Mouse (Mus musculus): Measurements from ENCODE around the gene Tor1aip1.

Tor1aip1 gene

DNA sequence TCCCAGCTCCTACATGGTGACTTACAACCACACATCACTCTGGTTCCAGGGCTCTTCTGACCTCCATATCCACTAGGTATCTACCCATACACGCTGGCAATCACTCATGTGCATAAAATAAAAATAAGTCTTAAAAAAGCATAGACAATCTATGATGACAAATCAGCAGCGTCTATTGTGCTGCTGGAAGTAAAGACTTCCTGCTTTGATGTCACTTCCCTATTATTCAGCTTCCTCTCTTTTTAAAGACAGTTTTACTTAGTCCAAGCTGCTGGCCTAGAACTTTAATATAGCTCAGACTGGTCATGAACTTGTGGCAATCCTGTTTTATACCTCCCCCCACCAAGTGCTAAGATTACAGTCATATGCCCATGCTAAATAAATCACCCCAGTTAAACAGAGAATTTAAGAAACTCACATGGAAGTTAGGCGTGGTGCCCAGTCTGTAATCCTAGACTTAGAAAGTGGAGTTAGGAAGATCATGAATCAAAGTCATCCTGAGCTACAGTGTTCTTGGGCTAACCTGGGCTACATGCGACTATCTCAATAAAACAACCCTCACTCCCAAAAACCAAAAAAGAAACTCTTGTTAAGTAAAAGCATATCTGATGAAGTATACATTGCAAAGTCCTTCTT is 7.8 kb downstream of the Tor1aip1 start:
- no peak for DNase-seq

GRCm38 (mm10) chr1:156027849-156028248 is 8.4 kb downstream of the Tor1aip1 start:
- DNase-seq = no peak

GRCm38 (mm10) chr1:156024831-156025503 is 11.3 kb downstream of the Tor1aip1 start:
- DNase-seq = no peak

GRCm38 (mm10) chr1:156020402-156020801 is 15.9 kb downstream of the Tor1aip1 start:
- DNase-seq = no peak

GRCm38 (mm10) chr1:156019800-156020199 is 16.5 kb downstream of the Tor1aip1 start:
- no peak for DNase-seq

DNA sequence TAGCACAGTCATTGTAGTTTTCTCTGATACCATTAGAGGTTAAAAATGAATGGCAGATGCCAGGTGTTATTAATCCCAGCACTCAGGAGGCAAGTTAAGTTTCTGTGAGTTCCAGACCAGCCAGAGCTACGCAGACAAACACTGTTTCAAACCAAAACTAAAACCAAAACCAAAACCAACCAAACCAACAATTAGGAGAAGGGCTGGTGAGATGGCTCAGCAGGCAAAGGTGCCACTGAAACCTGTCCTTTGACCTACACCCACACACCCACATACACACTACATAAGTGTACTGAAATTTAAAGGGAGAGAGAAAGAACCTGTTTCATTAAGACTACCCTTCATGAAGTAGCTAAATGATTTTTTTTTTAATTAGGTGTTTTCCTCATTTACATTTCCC is 27.3 kb downstream of the Tor1aip1 start:
- DNase-seq = no peak

- DNase-seq = no peak
Measured at GRCm38 (mm10) chr1:156005906-156006305, 30.4 kb downstream of the Tor1aip1 start.

GRCm38 (mm10) chr1:156003201-156003935 is 32.9 kb downstream of the Tor1aip1 start:
- no peak for DNase-seq

GRCm38 (mm10) chr1:156002366-156002765 is 33.9 kb downstream of the Tor1aip1 start:
- no peak for DNase-seq

GRCm38 (mm10) chr1:155995612-155996011 is 40.7 kb downstream of the Tor1aip1 start:
- DNase-seq = no peak

GRCm38 (mm10) chr1:155994524-155994923 is 41.8 kb downstream of the Tor1aip1 start:
- no peak for DNase-seq

GRCm38 (mm10) chr1:155990391-155990790 is 45.9 kb downstream of the Tor1aip1 start:
- DNase-seq = no peak

- DNase-seq = no peak
Measured at GRCm38 (mm10) chr1:155989387-155989786, 46.9 kb downstream of the Tor1aip1 start.

DNA sequence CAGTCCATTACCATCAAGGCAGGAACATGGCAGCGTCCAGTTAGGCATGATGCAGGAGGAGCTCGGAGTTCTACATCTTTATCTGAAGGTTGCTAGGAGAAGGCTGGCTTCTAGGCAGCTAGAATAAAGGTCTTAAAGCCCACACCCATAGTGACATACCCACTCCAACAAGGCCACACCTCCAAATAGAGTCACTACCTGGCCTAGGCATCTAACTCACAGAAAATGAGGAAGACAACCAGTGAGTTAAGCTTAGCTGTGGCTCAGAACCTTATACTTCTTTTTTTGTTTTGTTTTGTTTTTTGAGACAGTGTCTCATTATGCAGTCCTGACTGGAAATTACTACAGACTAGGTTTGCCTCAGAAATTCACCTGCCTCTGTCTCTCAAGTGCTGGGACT is 48.7 kb downstream of the Tor1aip1 start:
- no peak for DNase-seq

DNA sequence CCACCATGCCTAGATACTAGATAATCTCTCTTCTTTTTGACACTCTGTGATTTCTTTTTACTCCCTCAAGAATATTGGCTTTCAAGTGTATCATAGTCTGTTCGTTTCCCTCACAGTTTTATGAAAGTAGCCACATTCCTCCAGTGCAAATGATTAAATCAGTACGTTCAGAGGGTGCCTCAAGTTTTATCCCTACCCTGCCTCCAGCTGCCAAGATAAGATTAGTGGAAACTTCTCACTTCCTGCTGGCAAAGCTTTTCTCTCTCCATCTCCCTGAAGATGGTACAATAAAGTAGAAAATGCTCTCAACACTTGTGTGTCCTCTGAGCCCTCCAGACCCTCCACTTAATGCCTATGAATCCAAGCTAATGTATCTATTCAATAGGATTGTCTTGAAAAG is 61.3 kb downstream of the Tor1aip1 start:
- no peak for DNase-seq

- peak; percentile 5 for DNase-seq
Measured at GRCm38 (mm10) chr1:155973719-155974379, 62.4 kb downstream of the Tor1aip1 start.

DNA sequence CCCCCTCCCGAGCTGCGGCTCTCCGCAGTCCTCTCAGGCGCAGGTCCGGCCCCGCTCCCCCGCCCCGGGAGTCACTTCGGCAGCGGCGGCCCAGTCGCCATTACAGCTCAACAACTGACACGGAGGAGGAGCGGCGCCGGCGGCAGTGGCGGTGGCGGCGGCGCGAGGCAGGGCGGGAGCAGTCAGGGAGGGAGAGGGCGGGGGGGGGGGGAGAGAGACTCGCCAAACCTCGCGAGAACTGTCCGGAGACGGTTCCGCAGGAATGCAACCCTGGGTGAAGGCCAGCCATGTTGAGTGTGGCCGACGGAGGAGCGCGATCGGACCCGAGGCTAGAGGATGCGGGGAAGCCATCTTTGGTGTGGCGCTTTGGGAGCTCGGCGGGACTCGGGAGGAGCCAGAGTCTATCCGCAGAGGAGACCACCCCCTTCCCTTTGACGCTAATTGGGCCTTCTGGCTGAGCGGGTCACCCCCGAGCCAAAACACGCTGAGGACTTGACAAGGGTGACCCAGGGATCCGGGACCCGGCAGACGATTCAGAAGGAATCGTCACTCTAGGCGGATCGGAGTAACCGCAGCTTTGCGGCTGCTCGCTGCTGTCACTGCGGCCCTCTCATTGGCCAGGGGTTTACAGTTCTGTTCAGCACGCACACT is 63.1 kb downstream of the Tor1aip1 start, which contains the start of gene Cep350:
Gene Cep350 (minus strand): TSS at position 188 of the 651 bp plus-strand sequence.
- DNase-seq = peak; percentile 96

DNA sequence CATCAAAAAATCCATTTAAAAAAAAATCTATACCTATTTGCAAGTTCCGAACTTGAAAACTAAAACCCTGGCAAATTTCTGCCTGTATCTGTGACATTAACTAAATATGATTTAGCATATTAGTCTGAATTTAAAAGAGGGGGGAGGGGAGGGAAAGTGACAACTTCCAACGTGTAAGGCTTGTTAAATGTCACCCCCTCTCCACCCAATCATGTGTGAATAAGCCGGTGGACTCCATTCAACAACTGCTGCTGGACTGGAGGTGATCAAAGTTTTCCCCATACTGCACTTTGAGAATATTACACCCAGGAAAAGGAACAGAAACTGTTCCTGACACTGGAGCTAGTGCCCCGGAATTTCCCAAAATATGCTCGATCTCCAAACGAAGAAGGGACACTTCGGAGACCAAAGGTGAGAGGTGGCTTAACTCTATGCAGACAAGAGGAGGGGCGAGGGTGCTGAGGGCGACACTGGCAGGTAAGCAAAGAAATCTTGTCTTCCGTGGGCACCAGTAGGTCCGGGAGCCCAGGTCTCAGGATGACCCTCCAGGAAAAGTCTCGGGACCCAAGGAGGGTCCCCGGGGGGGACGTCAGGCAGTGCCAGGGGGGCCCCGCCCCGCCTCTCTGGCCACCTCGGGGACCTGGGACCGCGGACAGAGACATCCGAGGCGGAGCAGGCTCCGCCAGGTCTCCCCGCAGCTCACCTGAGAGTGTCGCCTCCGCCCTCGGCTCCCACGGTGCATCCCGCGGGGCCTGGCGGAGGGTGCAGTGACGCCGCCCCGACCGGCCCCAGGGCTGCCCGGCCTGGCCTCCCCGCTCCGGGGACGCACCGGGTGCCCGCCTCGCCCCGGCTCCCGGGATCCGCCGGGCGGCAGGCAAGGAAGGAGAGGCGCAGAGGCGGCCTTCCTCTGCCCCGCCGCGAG is 63.9 kb downstream of the Tor1aip1 start:
- DNase-seq = no peak

All from right cerebral cortex, postnatal 4 days (tissue).